Mouse (Mus musculus) thymus, adult 2 months (tissue): ENCODE results near the gene Acadm.

ENCODE experiments used
- CTCF ChIP-seq: fragments of 200-500 bp; IDR thresholded peaks from 2 replicates; pipeline ENCODE4 v1.5.1; 2012; ENCODE audit warnings: mild to moderate bottlenecking, control low read depth, low read length, moderate library complexity, borderline replicate concordance; ENCODE audit not compliant: control insufficient read depth, poor library complexity, insufficient read depth; ENCODE audit errors: extremely low read depth
- POLR2A ChIP-seq: fragments of 200-500 bp; IDR thresholded peaks from 2 replicates; pipeline ENCODE4 v1.6.1; 2012; ENCODE audit warnings: mild to moderate bottlenecking, low read length, control low read depth, moderate library complexity; ENCODE audit not compliant: control insufficient read depth, poor library complexity, insufficient read depth; ENCODE audit errors: extremely low read depth

DNA sequence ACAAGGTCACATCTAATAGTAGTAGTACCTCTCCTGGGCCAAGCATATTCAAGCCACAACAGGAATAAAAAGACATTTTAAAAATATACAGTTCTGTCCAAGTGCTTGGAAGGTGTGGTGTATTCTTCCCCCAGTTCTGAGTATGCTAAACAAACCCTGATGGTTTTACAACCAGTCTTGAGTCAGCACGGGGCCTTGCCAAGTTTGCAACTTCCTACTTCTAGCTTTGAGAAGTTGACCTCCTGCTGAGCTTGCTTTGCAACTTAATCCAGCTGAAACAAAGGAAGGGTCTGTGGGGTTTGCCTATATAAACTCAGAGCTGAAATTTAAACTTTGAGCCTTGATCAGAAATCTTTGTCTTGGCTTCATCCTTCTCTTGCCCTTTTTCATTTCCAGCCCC lies 27.2 kb downstream of the Acadm start:
- TF ChIP-seq POLR2A (no peak), CTCF (no peak)
